Comparison of ENCODE assay signal across 22 mouse cellular contexts in genomic region chr5:125413763-125414162, GRCm38 (mm10). TPM values are rescaled to one million over a fixed set of nuclear protein-coding genes. Genes with fewer than 3 reads are reported as not detected.
DNase-seq lines count a peak whose midpoint lies in the region; ATAC-seq and TF ChIP-seq lines count a peak whose summit lies in the region.
"Had no signal": no experiment of that assay in that cellular context is flagged by ENCODE, and none has a peak within 500 bp of the region (broad histone marks: within the 10 kb centered on the region; RNA-seq: fewer than 3 reads in every experiment).

No protein-coding gene starts in this region.

- H3K4me2 ChIP-seq in forebrain, postnatal 0 days (ENCODE audit: low read depth) = no peak overlapping the region
- no peak overlapping the region for H3K4me2 ChIP-seq in forebrain, embryonic 11.5 days (ENCODE audit: low read depth, low read length, severe bottlenecking)
- no peak overlapping the region for H3K4me2 ChIP-seq in lung, embryonic 14.5 days
- H3K4me2 ChIP-seq in heart, embryonic 15.5 days = no peak overlapping the region
- H3K4me2 ChIP-seq: hindbrain, embryonic 14.5 days; liver, embryonic 13.5 days; lung, embryonic 15.5 days; midbrain, embryonic 11.5 days; neural tube, embryonic 12.5 days had no signal

- H3K4me3 ChIP-seq in forebrain, postnatal 0 days (ENCODE audit: low read depth, low read length) = no peak overlapping the region
- no peak overlapping the region for H3K4me3 ChIP-seq in forebrain, embryonic 11.5 days (ENCODE audit: low read depth, low read length)
- no peak overlapping the region for H3K4me3 ChIP-seq in lung, embryonic 14.5 days (ENCODE audit: low read depth, low read length)
- no peak overlapping the region for H3K4me3 ChIP-seq in heart, embryonic 15.5 days
- H3K4me3 ChIP-seq in embryonic facial prominence, embryonic 10.5 days = no peak overlapping the region
- H3K4me3 ChIP-seq: gastrocnemius, adult 2 months; liver, embryonic 13.5 days; lung, embryonic 15.5 days; neural tube, embryonic 12.5 days had no signal

- H3K36me3 ChIP-seq in forebrain, postnatal 0 days (ENCODE audit: insufficient read depth) = peaks cover 57% of the 10 kb centered on the region
- H3K36me3 ChIP-seq in forebrain, embryonic 11.5 days (ENCODE audit: control insufficient read depth, insufficient read depth, low read length) = peaks cover 17% of the 10 kb centered on the region
- peaks cover 56% of the 10 kb centered on the region for H3K36me3 ChIP-seq in lung, embryonic 14.5 days (ENCODE audit: insufficient read depth)
- peaks cover 43% of the 10 kb centered on the region for H3K36me3 ChIP-seq in heart, embryonic 15.5 days
- peaks cover 64% of the 10 kb centered on the region for H3K36me3 ChIP-seq in embryonic facial prominence, embryonic 10.5 days (replicated peaks)

- DNase-seq in forebrain, postnatal 0 days = peak; percentile 27
- DNase-seq in forebrain, embryonic 11.5 days (ENCODE audit: low spot score) = no peak
- DNase-seq in lung, embryonic 14.5 days = peak; percentile 82
- no peak for DNase-seq in lung, postnatal 10 days
- no peak for DNase-seq in embryonic facial prominence, embryonic 10.5 days (ENCODE audit: low spot score)
- no peak for DNase-seq in adrenal gland, adult 8-10 months
- DNase-seq: adrenal gland, postnatal 25 days; cerebellum, adult 2 months; cerebellum, postnatal 36 days; gastrocnemius, adult 2 months; kidney, adult 9 months; kidney, postnatal 36 days; liver, embryonic 13.5 days; thymus, postnatal 36 days had no signal

- WGBS in forebrain, postnatal 0 days = 41% methylated on average over 4 of the region's 4 CpGs
- 89% methylated on average over 4 of the region's 4 CpGs for WGBS in forebrain, embryonic 11.5 days
- 52% methylated on average over 4 of the region's 4 CpGs for WGBS in lung, embryonic 14.5 days
- 41% methylated on average over 4 of the region's 4 CpGs for WGBS in heart, embryonic 15.5 days
- WGBS in embryonic facial prominence, embryonic 10.5 days = 87% methylated on average over 4 of the region's 4 CpGs

- H3K9ac ChIP-seq in forebrain, postnatal 0 days = no peak overlapping the region
- H3K9ac ChIP-seq in forebrain, embryonic 11.5 days (ENCODE audit: low read length) = no peak overlapping the region
- no peak overlapping the region for H3K9ac ChIP-seq in lung, embryonic 14.5 days
- no peak overlapping the region for H3K9ac ChIP-seq in heart, embryonic 15.5 days
- H3K9ac ChIP-seq: hindbrain, embryonic 14.5 days; liver, embryonic 13.5 days; lung, embryonic 15.5 days; neural tube, embryonic 12.5 days had no signal

- no peak for ATAC-seq in forebrain, postnatal 0 days
- ATAC-seq in forebrain, embryonic 11.5 days (replicated peaks; ENCODE audit: low FRiP score) = no peak
- peak; percentile 26; the same call in 1 of the 2 replicates for ATAC-seq in lung, embryonic 14.5 days (ENCODE audit: insufficient read depth)
- peak; percentile 41 for ATAC-seq in heart, embryonic 15.5 days (replicated peaks; ENCODE audit: insufficient number of reproducible peaks, insufficient read depth, low FRiP score, low read depth)

- no peaks in the 10 kb centered on the region for H3K27me3 ChIP-seq in forebrain, postnatal 0 days (ENCODE audit: insufficient read depth, low read length)
- no peaks in the 10 kb centered on the region for H3K27me3 ChIP-seq in forebrain, embryonic 11.5 days (ENCODE audit: control insufficient read depth, insufficient read depth, low read length)
- no peaks in the 10 kb centered on the region for H3K27me3 ChIP-seq in lung, embryonic 14.5 days (ENCODE audit: insufficient read depth, low read length)
- no peaks in the 10 kb centered on the region for H3K27me3 ChIP-seq in heart, embryonic 15.5 days
- no peaks in the 10 kb centered on the region for H3K27me3 ChIP-seq in embryonic facial prominence, embryonic 10.5 days (replicated peaks; ENCODE audit: low read depth, poor library complexity, severe bottlenecking)
- H3K27me3 ChIP-seq: CH12.LX; liver, embryonic 13.5 days; lung, embryonic 15.5 days; neural tube, embryonic 12.5 days had no signal

- H3K9me3 ChIP-seq in forebrain, postnatal 0 days (ENCODE audit: low read length) = no peaks in the 10 kb centered on the region
- no peaks in the 10 kb centered on the region for H3K9me3 ChIP-seq in forebrain, embryonic 11.5 days (ENCODE audit: control insufficient read depth, low read length)
- H3K9me3 ChIP-seq in lung, embryonic 14.5 days (ENCODE audit: low read depth, low read length) = no peaks in the 10 kb centered on the region
- no peaks in the 10 kb centered on the region for H3K9me3 ChIP-seq in heart, embryonic 15.5 days (replicated peaks)
- H3K9me3 ChIP-seq in embryonic facial prominence, embryonic 10.5 days = no peaks in the 10 kb centered on the region
- H3K9me3 ChIP-seq: liver, embryonic 13.5 days; lung, embryonic 15.5 days; neural tube, embryonic 12.5 days had no signal

- no peak overlapping the region for H3K27ac ChIP-seq in forebrain, postnatal 0 days (ENCODE audit: low read depth, low read length)
- H3K27ac ChIP-seq in forebrain, embryonic 11.5 days (ENCODE audit: low read depth, low read length) = no peak overlapping the region
- H3K27ac ChIP-seq in lung, embryonic 14.5 days (ENCODE audit: low read depth) = no peak overlapping the region
- H3K27ac ChIP-seq in heart, embryonic 15.5 days = peak overlapping the region; percentile 75
- no peak overlapping the region for H3K27ac ChIP-seq in embryonic facial prominence, embryonic 10.5 days (replicated peaks)
- H3K27ac ChIP-seq: gastrocnemius, adult 2 months; hindbrain, embryonic 14.5 days; liver, embryonic 13.5 days; lung, embryonic 15.5 days; macrophage; neural tube, embryonic 12.5 days had no signal

- TF ChIP-seq CTCF in forebrain, postnatal 0 days (IDR thresholded peaks at IDR 0.05; ENCODE audit: low read depth) = no peak
- TF ChIP-seq CTCF in lung, embryonic 14.5 days (IDR thresholded peaks at IDR 0.05; ENCODE audit: low read depth) = no peak

- H3K4me1 ChIP-seq in forebrain, postnatal 0 days (ENCODE audit: insufficient read depth) = no peaks in the 10 kb centered on the region
- no peaks in the 10 kb centered on the region for H3K4me1 ChIP-seq in forebrain, embryonic 11.5 days (replicated peaks; ENCODE audit: control insufficient read depth, insufficient read depth, low read length)
- no peaks in the 10 kb centered on the region for H3K4me1 ChIP-seq in lung, embryonic 14.5 days (ENCODE audit: insufficient read depth)
- peaks cover 9% of the 10 kb centered on the region; the same call in 1 of the 2 replicates for H3K4me1 ChIP-seq in heart, embryonic 15.5 days (replicated peaks)
- H3K4me1 ChIP-seq in embryonic facial prominence, embryonic 10.5 days = peaks cover 12% of the 10 kb centered on the region

RNA-seq across cellular contexts. Expression of gene Dhx37, which starts 20.2 kb away (rescaled TPM):
- total RNA-seq in forebrain, postnatal 0 days (2014; rRNA removed) = 22.5 and 27.1 TPM in 2 replicates
- 6.5 and 11.0 TPM in 2 replicates for polyA plus RNA-seq in forebrain, postnatal 0 days (2015; fragmentation: Nextera tagmentation; extraction: Ambion mirVana)
- 15.7 and 16.4 TPM in 2 replicates for polyA plus RNA-seq in forebrain, embryonic 11.5 days (2014; fragmentation: Nextera tagmentation; extraction: Ambion mirVana)
- polyA plus RNA-seq in lung, embryonic 14.5 days (2014; fragmentation: Nextera tagmentation; extraction: Ambion mirVana) = 11.9 and 13.3 TPM in 2 replicates
- 7.0 and 10.4 TPM in 2 replicates for polyA plus RNA-seq in heart, embryonic 15.5 days (2015; fragmentation: Nextera tagmentation; extraction: Ambion mirVana)
- 24.1 and 24.2 TPM in 2 replicates for polyA plus RNA-seq in embryonic facial prominence, embryonic 10.5 days (2016; fragmentation: Nextera tagmentation; extraction: Ambion mirVana)
- 10 to 100 TPM; 19.1 to 22.1 (median 19.9) TPM for total RNA-seq in adrenal gland, adult 8-10 months (2022)

RNA-seq across cellular contexts. Expression of gene Ubc, which starts 23.8 kb away (rescaled TPM):
- 817 and 912 TPM in 2 replicates for total RNA-seq in forebrain, postnatal 0 days (2014; rRNA removed)
- polyA plus RNA-seq in forebrain, postnatal 0 days (2015; fragmentation: Nextera tagmentation; extraction: Ambion mirVana) = 858 and 1,225 TPM in 2 replicates
- polyA plus RNA-seq in forebrain, embryonic 11.5 days (2014; fragmentation: Nextera tagmentation; extraction: Ambion mirVana) = 1,042 and 1,121 TPM in 2 replicates
- polyA plus RNA-seq in lung, embryonic 14.5 days (2014; fragmentation: Nextera tagmentation; extraction: Ambion mirVana) = 1,057 and 1,103 TPM in 2 replicates
- polyA plus RNA-seq in heart, embryonic 15.5 days (2015; fragmentation: Nextera tagmentation; extraction: Ambion mirVana) = 782 and 963 TPM in 2 replicates
- polyA plus RNA-seq in embryonic facial prominence, embryonic 10.5 days (2016; fragmentation: Nextera tagmentation; extraction: Ambion mirVana) = 957 and 988 TPM in 2 replicates
- 1,000 to 10,000 TPM; 1,164 to 1,564 (median 1,502) TPM for total RNA-seq in adrenal gland, adult 8-10 months (2022)

RNA-seq across cellular contexts. Expression of gene Gm10382, which starts 24.6 kb away (rescaled TPM):
- 1.00 TPM in 1 of 2 replicates, not detected in the other for total RNA-seq in forebrain, postnatal 0 days (2014; rRNA removed)
- polyA plus RNA-seq in forebrain, postnatal 0 days (2015; fragmentation: Nextera tagmentation; extraction: Ambion mirVana) = 0.25 and 0.34 TPM in 2 replicates
- 0.23 and 0.65 TPM in 2 replicates for polyA plus RNA-seq in forebrain, embryonic 11.5 days (2014; fragmentation: Nextera tagmentation; extraction: Ambion mirVana)
- polyA plus RNA-seq in lung, embryonic 14.5 days (2014; fragmentation: Nextera tagmentation; extraction: Ambion mirVana) = 0.45 and 0.46 TPM in 2 replicates
- polyA plus RNA-seq in heart, embryonic 15.5 days (2015; fragmentation: Nextera tagmentation; extraction: Ambion mirVana) = 0.30 and 0.48 TPM in 2 replicates
- 0.53 and 0.60 TPM in 2 replicates for polyA plus RNA-seq in embryonic facial prominence, embryonic 10.5 days (2016; fragmentation: Nextera tagmentation; extraction: Ambion mirVana)
- under 1 TPM in 3 of 4 experiments, not detected in 1; 0.41 to 0.48 (median 0.45) TPM for total RNA-seq in adrenal gland, adult 8-10 months (2022)
- total RNA-seq: adrenal gland, postnatal 25 days; gastrocnemius, adult 2 months; monocyte, adult 5-6 weeks had no signal
- polyA plus RNA-seq: macrophage had no signal

RNA-seq across cellular contexts. Expression of gene Bri3bp, which starts 27.6 kb away (rescaled TPM):
- 78.3 and 83.3 TPM in 2 replicates for total RNA-seq in forebrain, postnatal 0 days (2014; rRNA removed)
- polyA plus RNA-seq in forebrain, postnatal 0 days (2015; fragmentation: Nextera tagmentation; extraction: Ambion mirVana) = 45.7 and 48.4 TPM in 2 replicates
- 44.1 TPM in 2 replicates for polyA plus RNA-seq in forebrain, embryonic 11.5 days (2014; fragmentation: Nextera tagmentation; extraction: Ambion mirVana)
- polyA plus RNA-seq in lung, embryonic 14.5 days (2014; fragmentation: Nextera tagmentation; extraction: Ambion mirVana) = 37.6 and 37.9 TPM in 2 replicates
- 36.5 and 40.7 TPM in 2 replicates for polyA plus RNA-seq in heart, embryonic 15.5 days (2015; fragmentation: Nextera tagmentation; extraction: Ambion mirVana)
- polyA plus RNA-seq in embryonic facial prominence, embryonic 10.5 days (2016; fragmentation: Nextera tagmentation; extraction: Ambion mirVana) = 50.9 and 52.2 TPM in 2 replicates
- 10 to 100 TPM; 27.8 to 35.6 (median 31.6) TPM for total RNA-seq in adrenal gland, adult 8-10 months (2022)

Comparison
In these comparisons a context has a peak if more than half of its experiments do, and no peak if none do; other contexts are left out.
1. DNase-seq: peak in forebrain, postnatal 0 days (single experiment) and lung, embryonic 14.5 days (single experiment); none in forebrain, embryonic 11.5 days (single experiment), lung, postnatal 10 days (single experiment), embryonic facial prominence, embryonic 10.5 days (single experiment) and adrenal gland, adult 8-10 months (single experiment).
2. ATAC-seq: peak in lung, embryonic 14.5 days (single experiment) and heart, embryonic 15.5 days (single experiment); none in forebrain, postnatal 0 days (single experiment) and forebrain, embryonic 11.5 days (single experiment).